Mouse (Mus musculus): ENCODE results near the gene Zfp512. TPM values are rescaled to one million over a fixed set of nuclear protein-coding genes. Genes with fewer than 3 reads are reported as not detected.

Zfp512 gene
- polyA plus RNA-seq, 1 experiment = 25.3 TPM

GRCm38 (mm10) chr5:31469711-31470110, 17.5 kb downstream of the Zfp512 start:
- TF ChIP-seq CTCF (IDR thresholded peaks at IDR 0.05; ENCODE audit: borderline replicate concordance, control insufficient read depth, extremely low read depth, insufficient read depth, low read length, poor library complexity) (no peak), POLR2A (IDR thresholded peaks at IDR 0.05; ENCODE audit: control insufficient read depth, extremely low read depth, insufficient read depth, low read length, poor library complexity) (no peak)
- Histone ChIP-seq H3K4me1 (replicated peaks; ENCODE audit: control insufficient read depth, insufficient read depth, low read length) (no peaks in the 10 kb centered on the region), H3K27me3 (ENCODE audit: control insufficient read depth, insufficient read depth, low read length) (no peaks in the 10 kb centered on the region), H3K4me3 (ENCODE audit: control insufficient read depth, insufficient read depth, low read length) (no peak overlapping the region), H3K36me3 (ENCODE audit: control insufficient read depth, insufficient read depth, low read length) (peaks cover 67% of the 10 kb centered on the region), H3K27ac (ENCODE audit: control insufficient read depth, insufficient read depth, low read length) (no peak overlapping the region)
- 98% methylated on average over 6 of the region's 6 CpGs for WGBS
- DNase-seq = no peak

GRCm38 (mm10) chr5:31470334-31470733, 18.1 kb downstream of the Zfp512 start:
- Histone ChIP-seq H3K27ac (ENCODE audit: control insufficient read depth, insufficient read depth, low read length) (no peak overlapping the region), H3K4me3 (ENCODE audit: control insufficient read depth, insufficient read depth, low read length) (no peak overlapping the region), H3K27me3 (ENCODE audit: control insufficient read depth, insufficient read depth, low read length) (no peaks in the 10 kb centered on the region), H3K4me1 (replicated peaks; ENCODE audit: control insufficient read depth, insufficient read depth, low read length) (no peaks in the 10 kb centered on the region), H3K36me3 (ENCODE audit: control insufficient read depth, insufficient read depth, low read length) (peaks cover 67% of the 10 kb centered on the region)
- peak; percentile 73 for DNase-seq
- TF ChIP-seq CTCF (IDR thresholded peaks at IDR 0.05; ENCODE audit: borderline replicate concordance, control insufficient read depth, extremely low read depth, insufficient read depth, low read length, poor library complexity) (0 out of 2 replicates have a peak, but pooled peaks have one; percentile 18), POLR2A (IDR thresholded peaks at IDR 0.05; ENCODE audit: control insufficient read depth, extremely low read depth, insufficient read depth, low read length, poor library complexity) (no peak)
- 77% methylated on average over 7 of the region's 7 CpGs for WGBS

- H3K27ac ChIP-seq (ENCODE audit: control insufficient read depth, insufficient read depth, low read length) = no peak overlapping the region
- TF ChIP-seq CTCF (IDR thresholded peaks at IDR 0.05; ENCODE audit: borderline replicate concordance, control insufficient read depth, extremely low read depth, insufficient read depth, low read length, poor library complexity) = no peak
- TF ChIP-seq POLR2A (IDR thresholded peaks at IDR 0.05; ENCODE audit: control insufficient read depth, extremely low read depth, insufficient read depth, low read length, poor library complexity) = no peak
- WGBS = 96% methylated on average over 4 of the region's 4 CpGs
Observed at GRCm38 (mm10) chr5:31480536-31480935, 28.3 kb downstream of the Zfp512 start.

DNA sequence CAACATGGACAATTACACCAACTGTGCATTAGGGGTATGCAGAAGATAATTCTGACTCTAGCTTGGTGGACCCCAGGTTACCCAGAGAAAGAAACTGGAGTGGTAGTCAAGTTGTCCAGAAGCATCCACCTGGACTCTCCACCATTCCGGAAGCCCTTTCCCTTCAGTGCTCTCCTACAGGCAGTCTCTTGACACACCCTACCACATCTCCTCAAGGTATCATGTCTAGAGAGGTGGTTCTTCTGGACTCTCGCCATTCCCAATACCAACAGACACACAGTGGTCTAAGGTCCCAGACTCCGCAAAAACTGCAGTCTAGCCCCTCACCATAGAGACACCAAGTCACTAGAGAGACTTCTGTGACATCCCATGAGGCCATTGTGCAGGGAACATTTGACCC, 33.2 kb downstream of the Zfp512 start, which contains the start of gene 4930548H24Rik:
Gene 4930548H24Rik (plus strand): TSS at position 301 of the 400 bp plus-strand sequence.
- WGBS = over 99% methylated on average over 3 of the region's 3 CpGs
- DNase-seq = no peak
- no peak for TF ChIP-seq POLR2A (IDR thresholded peaks at IDR 0.05; ENCODE audit: control insufficient read depth, extremely low read depth, insufficient read depth, low read length, poor library complexity)
- no peak for TF ChIP-seq CTCF (IDR thresholded peaks at IDR 0.05; ENCODE audit: borderline replicate concordance, control insufficient read depth, extremely low read depth, insufficient read depth, low read length, poor library complexity)
- no peaks in the 10 kb centered on the region for H3K4me1 ChIP-seq (replicated peaks; ENCODE audit: control insufficient read depth, insufficient read depth, low read length)
- no peaks in the 10 kb centered on the region for H3K27me3 ChIP-seq (ENCODE audit: control insufficient read depth, insufficient read depth, low read length)
- H3K27ac ChIP-seq (ENCODE audit: control insufficient read depth, insufficient read depth, low read length) = no peak within 1 kb of the TSS
- peaks cover 11% of the 10 kb centered on the region for H3K36me3 ChIP-seq (ENCODE audit: control insufficient read depth, insufficient read depth, low read length)
- H3K4me3 ChIP-seq (ENCODE audit: control insufficient read depth, insufficient read depth, low read length) = no peak within 1 kb of the TSS

More at GRCm38 (mm10) chr5:31480536-31480935, 28.3 kb downstream of the Zfp512 start:
- DNase-seq = no peak
- Histone ChIP-seq H3K36me3 (ENCODE audit: control insufficient read depth, insufficient read depth, low read length) (peaks cover 58% of the 10 kb centered on the region), H3K27me3 (ENCODE audit: control insufficient read depth, insufficient read depth, low read length) (no peaks in the 10 kb centered on the region), H3K4me3 (ENCODE audit: control insufficient read depth, insufficient read depth, low read length) (no peak overlapping the region), H3K4me1 (replicated peaks; ENCODE audit: control insufficient read depth, insufficient read depth, low read length) (no peaks in the 10 kb centered on the region)

DNA sequence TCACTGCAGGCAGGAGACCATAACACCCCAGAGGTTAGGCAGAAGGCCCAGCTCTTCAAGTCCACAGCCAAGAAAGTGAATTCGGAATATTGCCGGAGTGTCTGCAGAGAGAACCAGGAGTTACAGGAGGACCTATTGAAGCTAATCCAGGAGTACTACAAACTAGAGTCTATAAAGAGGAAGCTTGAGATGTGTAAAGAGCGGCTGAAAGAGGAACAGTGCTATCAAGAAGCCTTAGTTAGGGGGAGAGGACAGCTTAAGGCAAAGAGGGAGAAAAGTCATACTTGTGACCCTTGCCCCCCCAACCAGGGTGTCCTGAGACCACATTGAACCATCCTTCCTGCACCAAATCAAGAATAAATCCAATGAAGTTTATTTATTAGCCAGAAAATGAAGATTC, 35.7 kb downstream of the Zfp512 start:
- Histone ChIP-seq H3K4me1 (replicated peaks; ENCODE audit: control insufficient read depth, insufficient read depth, low read length) (no peaks in the 10 kb centered on the region), H3K4me3 (ENCODE audit: control insufficient read depth, insufficient read depth, low read length) (no peak overlapping the region), H3K36me3 (ENCODE audit: control insufficient read depth, insufficient read depth, low read length) (no peaks in the 10 kb centered on the region), H3K27ac (ENCODE audit: control insufficient read depth, insufficient read depth, low read length) (no peak overlapping the region), H3K27me3 (ENCODE audit: control insufficient read depth, insufficient read depth, low read length) (no peaks in the 10 kb centered on the region)
- DNase-seq = no peak
- 78% methylated on average over 3 of the region's 3 CpGs for WGBS
- TF ChIP-seq CTCF (IDR thresholded peaks at IDR 0.05; ENCODE audit: borderline replicate concordance, control insufficient read depth, extremely low read depth, insufficient read depth, low read length, poor library complexity) = no peak
- no peak for TF ChIP-seq POLR2A (IDR thresholded peaks at IDR 0.05; ENCODE audit: control insufficient read depth, extremely low read depth, insufficient read depth, low read length, poor library complexity)

DNA sequence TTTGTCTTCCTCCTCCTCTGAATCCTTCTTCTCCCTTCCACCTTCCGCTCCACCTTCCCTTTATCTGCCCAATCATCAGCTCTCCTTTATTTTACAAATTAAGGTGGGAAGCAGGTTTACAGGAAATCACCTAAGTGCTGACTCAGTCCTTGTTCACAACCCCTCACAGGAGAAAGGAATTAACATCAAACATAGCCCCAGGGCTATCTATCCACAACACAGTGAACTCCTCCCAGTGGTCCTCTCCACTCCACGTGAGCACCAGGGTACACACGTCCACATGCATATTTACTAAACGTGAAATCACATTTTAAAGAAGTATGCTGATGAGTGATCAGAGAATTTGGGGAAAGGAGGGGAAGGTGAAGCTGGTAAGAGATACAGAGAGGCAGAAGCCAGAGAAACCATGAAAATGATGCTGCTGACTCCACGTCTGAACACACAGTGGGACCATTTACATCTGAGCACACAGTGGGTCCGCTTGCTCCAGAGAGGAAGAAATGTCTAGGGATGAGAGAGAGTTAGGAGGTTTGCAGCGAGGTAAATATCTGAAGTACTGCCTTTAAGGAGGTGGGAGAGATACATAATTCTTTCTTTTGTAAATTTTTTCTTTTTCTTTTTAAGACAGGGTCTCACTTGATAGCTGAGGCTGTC, 37.0 kb downstream of the Zfp512 start:
- Histone ChIP-seq H3K27me3 (ENCODE audit: control insufficient read depth, insufficient read depth, low read length) (no peaks in the 10 kb centered on the region), H3K4me3 (ENCODE audit: control insufficient read depth, insufficient read depth, low read length) (no peak overlapping the region), H3K36me3 (ENCODE audit: control insufficient read depth, insufficient read depth, low read length) (no peaks in the 10 kb centered on the region), H3K4me1 (replicated peaks; ENCODE audit: control insufficient read depth, insufficient read depth, low read length) (peaks cover under 1% of the 10 kb centered on the region; the same call in 1 of the 2 replicates), H3K27ac (ENCODE audit: control insufficient read depth, insufficient read depth, low read length) (no peak overlapping the region)
- no peak for DNase-seq
- 79% methylated on average over 7 of the region's 7 CpGs for WGBS
- TF ChIP-seq CTCF (IDR thresholded peaks at IDR 0.05; ENCODE audit: borderline replicate concordance, control insufficient read depth, extremely low read depth, insufficient read depth, low read length, poor library complexity) (no peak), POLR2A (IDR thresholded peaks at IDR 0.05; ENCODE audit: control insufficient read depth, extremely low read depth, insufficient read depth, low read length, poor library complexity) (no peak)
